Mouse (Mus musculus) G1E-ER4 (cell line): ENCODE results near the gene Klhl2. TPM values are rescaled to one million over a fixed set of nuclear protein-coding genes. Genes with fewer than 3 reads are reported as not detected.

Experiments used
- GATA1 ChIP-seq: IDR thresholded peaks from one replicate; pipeline ENCODE4 v1.8.0; 2012; ENCODE audit warnings: low read length, inconsistent platforms
- polyA plus RNA-seq: library from polyadenylated mRNA; stranded (reverse); fragments of >175 nt; gene quantifications from 2 replicates; pipeline ENCODE4 v1.2.3, GENCODE M21; 2012

Gene Klhl2
- 5.1 and 5.7 TPM in 2 replicates for polyA plus RNA-seq

DNA sequence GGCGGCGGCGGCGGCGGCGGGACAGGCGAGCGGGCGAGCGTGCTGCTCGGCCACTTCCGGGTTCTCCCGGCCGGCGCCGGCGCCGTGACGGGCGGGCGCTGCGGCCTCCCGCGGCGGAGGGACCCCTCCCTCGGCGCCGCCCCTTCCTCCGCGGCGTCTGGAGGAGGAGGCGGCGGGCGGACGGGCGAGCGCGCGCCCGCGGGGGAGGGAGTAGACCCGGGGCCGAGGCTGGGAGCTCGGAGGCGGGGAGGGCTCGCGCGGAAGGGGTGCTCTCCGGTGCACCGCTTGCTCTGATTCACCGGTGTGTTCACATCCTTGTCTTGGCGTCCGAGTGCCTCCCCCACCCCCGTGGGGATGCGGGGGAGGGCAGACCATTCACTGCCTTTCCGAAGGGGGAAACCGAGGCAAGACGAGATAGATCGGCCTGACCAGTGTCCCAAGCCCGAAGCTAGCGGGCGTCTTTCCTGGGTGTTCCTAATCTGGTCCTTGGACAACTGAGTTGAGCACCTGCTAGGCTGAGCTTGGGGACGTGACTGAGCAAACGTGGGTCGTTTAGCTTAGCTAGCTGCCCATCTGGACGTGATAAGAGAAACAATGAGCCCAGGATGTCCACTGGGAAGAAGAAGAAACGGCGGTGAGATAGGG, at the start of gene Klhl2:
Klhl2 (minus strand) TSS at position 121 of the 645 bp plus-strand sequence.
- TF ChIP-seq GATA1: no peak

DNA sequence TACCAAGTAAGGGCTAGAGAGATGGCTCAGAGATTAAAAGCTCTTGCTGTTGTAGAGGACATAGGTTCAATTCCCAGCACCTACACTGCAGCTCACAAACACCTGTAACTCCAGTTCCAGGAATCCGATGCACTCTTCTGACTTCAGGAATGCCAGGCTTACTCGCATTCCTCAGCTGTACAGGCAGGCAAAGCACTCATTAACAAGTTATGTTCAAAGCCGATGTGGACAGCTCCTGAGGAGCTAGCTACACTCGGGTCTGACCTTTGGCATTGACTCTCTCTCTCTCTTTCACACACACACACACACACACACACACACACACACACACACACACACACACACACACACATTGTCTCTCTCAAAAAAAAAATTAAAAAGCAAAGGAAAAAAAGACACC, 48.9 kb upstream of the Klhl2 start:
- no peak for TF ChIP-seq GATA1

DNA sequence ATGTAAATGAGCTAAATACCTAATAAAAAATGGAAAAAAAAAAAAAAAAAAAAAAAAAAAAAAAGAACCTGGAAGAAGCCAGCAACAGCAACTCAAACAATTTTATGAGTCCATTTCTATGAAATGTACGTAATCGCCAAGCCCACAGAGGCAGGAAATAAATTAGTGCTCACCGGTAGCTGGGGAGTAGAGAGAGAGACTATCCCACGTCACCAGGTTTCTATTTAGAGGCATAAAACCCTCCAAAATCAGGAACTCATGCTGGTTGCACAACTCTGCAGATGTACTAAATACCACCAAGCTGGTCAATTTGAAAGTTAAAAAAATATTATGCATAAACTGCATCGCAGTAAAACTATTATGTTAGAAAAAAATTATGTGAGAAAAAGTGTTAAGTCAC, 46.9 kb upstream of the Klhl2 start:
- TF ChIP-seq GATA1: no peak

DNA sequence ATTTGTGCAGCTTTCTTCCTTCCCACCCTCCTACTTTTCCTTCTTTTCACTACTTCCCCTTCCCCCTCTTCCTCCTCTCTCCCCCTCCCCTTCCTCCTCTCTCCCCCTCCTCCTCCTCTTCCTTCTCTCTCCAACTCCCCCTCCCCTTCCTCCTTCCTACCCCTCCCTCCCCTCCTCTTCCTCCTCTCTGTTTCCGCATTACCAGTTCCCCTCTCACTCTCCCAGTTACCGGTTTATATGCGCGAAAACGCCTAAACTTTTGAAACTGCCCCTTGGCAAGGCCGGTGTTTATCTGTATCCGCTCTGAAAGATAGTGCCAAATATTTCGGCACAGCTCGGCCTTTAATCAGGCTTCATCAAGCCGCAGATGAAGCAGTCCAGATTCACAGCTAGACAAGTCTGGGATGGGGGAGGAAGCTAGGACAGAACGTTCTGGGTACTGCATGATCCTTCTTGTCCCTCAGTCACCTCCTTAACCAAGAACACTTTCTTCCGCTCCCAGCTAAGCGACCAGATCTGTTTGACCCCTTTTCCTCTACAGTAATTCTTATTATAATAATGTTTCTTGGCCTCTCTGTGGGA, 30.9 kb upstream of the Klhl2 start:
- TF ChIP-seq GATA1: no peak

DNA sequence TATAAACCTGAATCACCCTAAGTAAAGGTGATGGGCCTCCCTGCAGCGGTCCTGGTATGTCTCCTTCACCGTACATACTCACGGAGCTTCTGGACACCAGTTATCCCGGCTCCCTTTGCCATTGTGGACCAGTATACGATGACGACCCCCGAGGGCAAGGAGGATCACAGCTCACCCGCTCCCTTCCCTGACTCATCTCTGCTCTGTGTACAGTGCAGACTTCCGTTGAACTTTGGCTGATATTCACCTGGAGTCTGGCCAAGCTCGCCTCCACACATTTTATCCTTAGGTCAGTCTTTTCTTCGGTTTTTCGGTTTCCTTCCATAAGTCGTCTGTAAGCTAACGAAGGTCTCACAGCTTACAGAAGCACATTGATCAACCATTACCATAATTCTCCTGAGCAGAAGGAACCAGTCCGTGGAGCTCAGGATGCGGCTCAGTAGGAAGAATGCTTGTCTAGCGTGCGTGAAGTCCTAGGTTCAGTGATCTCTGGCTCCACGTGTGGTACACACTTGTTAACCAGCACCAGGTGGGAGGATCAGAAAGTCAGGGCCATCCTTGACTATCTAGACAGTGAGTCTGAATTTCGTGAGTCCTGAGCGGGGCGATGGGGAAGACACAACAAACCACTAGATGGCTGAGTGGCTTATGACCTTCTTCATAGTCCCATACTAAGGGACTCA, 28.0 kb upstream of the Klhl2 start:
- no peak for TF ChIP-seq GATA1

DNA sequence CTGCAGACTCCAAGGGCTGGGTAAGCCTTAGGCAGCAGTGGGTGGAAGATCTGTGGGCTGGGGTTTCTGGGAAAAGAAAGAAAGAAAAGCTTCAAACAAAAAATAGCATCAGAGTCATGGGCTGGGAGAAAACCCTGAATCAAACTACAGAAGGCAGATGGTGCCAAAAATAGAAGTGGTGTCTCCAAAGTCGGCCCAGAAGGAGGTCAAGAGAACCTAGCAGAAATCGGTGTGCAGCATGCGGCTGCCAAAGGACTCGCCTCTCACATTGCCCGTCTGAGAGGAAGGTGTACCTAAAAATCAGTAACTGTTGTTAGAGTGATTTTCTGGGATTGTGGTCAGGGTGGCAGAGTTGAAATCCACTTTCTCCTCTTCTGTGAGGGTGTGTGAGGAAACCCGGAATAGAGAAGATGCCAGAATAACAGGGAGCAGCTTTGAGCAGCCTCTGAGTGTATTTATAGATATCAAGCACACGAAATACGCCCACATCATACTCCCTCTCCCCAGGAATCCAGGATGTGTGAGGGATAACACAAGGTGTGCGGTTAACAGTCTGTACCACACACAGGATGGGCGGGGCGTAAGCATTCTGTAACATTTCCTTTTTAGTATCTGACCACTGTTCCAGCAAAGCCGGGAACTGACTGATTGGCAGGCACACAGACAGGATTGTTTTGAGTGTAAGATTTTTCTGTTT, 21.8 kb upstream of the Klhl2 start:
- TF ChIP-seq GATA1: no peak

DNA sequence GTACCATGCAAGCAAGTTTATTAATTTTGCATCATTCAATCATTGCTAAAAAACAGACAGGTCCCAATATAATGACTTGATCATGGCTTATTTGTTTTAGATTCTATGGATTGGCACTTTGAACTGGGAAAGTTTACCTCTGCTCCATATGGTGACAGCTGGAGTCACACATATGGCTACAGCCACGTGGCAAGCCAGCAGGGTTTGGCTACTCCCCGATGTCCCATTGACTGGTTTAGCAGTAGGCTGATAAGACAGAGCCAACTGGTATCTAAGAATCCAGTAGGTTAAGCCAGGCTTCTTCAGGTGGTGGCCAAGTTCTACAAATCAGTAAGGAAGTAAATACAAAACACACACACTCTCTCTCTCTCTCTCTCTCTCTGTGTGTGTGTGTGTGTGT, 20.4 kb upstream of the Klhl2 start:
- TF ChIP-seq GATA1: no peak

DNA sequence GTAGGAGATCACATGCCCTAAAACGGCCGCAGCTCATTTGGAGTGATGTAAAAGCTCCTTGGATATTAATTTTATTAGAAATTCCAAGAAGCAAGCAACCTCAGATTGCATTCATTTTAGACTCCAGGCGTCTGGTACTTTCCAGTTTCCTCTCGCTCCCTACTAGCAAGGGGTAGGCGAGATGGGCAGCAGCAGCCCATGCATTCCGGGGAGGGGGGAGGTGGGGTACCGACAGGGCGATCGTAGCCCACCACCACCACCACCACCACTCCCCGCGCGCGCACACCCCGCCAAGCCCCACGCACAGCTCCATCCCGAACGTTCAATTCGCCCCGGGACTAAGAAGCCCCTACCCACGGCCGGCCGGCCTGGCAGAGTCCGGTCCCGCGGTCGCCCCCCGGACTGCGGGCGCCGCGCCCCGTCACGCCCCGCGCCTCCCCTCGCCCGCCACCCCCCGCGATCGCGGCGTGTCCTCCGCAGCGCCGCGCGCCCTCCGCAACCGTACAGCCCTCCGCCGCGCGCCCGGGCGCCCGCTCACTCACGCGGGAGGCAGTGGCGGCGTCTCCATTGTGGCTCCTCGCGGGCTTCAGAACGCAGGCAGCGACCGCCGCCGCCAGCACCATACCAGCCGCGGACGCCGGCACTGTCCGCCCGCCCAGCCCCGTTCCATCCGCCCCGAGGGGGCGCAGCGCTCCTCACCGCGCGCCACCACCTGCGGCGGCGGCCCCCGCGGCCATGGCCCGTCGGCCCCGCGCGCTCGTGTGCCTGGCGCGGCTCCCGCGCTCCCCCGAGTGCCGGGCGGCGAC, 523 bp downstream of the Klhl2 start:
- no peak for TF ChIP-seq GATA1

DNA sequence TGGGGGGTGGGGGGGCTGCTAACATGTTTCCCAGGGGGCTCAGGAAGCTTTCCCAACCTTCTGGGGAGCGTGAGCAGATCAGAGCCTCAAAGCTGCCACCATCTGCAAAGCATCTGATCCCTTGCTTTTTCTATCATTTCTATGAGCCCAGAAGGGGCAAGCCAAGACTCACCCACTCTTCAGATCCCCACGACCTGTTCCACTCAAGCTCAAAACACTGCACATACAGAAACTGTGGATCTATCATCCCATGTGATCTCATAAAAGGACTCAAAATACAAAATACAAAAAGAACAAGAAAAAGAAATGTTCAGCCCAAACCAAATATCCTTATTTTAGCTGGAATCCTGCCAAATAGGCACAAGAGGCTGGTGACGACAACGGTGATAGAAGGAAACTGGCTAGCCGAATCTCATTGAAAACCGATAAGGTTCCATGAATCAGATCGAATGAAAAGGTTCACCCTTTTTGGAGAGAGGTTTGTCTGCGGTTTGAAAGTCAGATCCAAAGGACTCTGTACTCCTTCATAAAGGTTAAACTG, 1.5 kb downstream of the Klhl2 start:
- no peak for TF ChIP-seq GATA1

DNA sequence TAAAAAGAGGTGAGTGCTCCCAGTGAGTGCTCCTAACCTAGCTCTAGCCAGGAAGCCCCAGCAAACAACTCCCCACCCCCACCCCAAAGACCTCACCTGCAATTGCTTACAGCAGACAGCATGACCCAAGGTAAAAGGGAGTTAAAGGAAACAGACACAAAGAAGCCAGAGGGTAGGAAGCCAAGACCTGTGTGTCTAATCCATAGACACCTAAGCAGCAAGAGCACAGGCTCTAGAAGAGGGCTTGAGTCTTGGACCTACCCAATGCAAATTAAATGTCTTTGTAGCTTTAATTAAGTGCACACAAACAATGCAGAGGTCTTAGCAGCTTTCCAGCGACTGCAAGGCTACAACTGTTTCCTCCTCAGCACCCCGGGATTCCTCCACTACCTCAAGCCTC, 2.2 kb downstream of the Klhl2 start:
- no peak for TF ChIP-seq GATA1

DNA sequence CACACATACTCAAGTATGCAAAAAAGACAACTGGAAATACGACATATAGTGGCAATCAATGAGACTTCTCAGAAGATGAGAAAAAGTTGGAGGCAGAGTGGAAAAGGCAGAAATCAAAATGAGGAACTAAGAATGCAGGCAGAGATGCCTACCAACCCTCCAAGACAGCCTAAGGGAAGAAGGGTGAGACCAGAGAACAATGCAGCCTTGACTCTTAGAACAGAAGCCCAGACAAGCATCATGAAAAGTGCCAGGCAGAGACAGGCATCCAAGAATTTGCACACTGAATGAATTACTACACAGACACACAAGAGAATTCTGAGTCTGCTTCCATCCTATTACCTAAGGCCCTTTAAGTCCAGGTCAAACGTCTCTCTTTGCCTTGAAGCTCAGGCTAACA, 2.6 kb downstream of the Klhl2 start:
- TF ChIP-seq GATA1: no peak

DNA sequence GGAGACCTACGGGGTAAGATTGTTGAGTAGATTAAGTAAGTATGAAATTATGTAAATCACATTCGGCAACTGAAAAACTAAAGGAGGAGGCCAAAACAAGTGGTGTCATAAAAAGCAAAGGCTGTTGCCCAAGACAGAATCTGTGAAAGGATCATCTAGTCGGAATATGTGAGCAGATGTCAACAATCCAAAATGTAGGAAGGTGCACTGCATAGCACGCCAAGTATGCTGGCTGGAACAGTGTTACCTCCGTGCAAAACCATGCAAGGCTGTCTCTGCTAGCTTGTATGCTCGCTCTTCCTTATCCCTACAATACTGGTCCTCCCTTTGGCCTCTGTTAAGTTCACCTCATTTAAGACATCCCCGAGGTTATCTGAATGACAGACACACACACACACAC, 4.5 kb downstream of the Klhl2 start:
- no peak for TF ChIP-seq GATA1

DNA sequence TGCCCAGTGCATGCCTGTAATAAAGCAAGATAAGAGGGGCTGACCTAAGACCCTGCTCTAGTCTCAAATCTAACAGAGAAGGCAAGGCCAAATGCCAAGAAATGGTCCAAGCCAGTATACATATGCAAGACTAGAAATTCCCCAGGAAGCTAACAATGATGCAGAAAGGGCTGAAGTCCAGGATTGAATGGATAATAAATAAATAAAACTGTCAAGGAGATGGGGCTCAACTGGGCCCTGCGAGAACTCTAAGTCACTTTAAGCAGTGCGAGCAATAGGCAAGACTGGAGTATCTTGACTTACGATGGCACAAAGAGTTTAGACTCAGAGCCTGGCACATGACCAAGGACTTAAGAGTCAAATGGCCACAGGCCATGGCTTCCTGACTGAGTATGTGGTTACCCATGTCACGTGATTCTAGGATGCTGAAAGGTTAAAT, 5.8 kb downstream of the Klhl2 start:
- TF ChIP-seq GATA1: no peak

DNA sequence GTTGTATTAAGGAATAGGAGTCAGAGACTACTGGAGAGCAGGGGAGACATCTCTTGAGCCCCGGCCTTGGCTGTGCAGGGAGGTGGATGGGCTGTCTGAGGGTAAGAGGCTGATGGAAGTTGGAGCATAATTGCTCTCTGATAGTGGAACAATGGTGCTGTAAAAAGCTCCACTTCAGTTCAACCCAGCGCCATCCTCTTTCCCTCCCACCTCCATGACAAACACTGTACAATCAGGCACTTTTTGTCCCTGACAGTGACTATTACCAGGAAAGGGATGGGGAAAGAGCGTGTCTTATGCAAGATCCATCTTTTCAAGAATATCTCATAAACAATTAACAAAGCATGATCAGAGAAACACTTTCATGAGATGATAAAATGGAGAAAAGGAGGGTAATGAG, 6.6 kb downstream of the Klhl2 start:
- TF ChIP-seq GATA1: no peak

DNA sequence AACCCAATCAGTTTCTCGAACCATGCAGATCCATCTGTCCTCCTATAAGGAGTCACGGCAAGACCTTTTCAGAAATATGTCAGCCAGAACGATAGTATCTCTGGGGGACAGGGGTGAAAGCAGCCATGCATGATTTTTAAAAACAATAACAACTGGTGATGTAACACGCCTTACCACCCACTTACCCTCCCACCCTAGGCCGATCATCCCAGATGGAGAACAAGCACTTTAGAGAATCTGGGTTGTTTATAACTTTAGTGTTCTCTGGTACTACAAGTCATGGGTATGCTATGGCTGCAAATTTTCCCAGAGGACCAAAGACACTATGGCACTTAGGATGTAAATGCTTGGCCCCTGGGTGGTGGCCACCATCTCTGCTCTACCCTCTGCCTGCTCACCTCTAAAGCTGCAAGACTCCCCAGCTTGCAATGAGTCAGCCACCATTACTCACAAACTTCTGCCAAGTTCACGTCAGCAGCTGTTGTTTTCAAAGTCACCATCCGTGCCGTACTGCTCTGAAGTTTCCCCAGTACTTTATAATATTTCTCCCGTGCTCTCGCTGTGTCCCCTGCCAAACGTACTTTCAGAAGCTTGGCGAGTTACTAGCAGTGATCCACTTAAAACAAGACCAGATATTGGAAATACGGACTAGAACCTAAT, 7.9 kb downstream of the Klhl2 start:
- TF ChIP-seq GATA1: no peak
